Mouse (Mus musculus) MEL (cell line): ENCODE measurements around the gene Fbn1.

Experiments
- CTCF ChIP-seq, 3 experiments: IDR thresholded peaks in 2 of 3; conservative IDR thresholded peaks in 1 of 3; 2 replicates each; pipeline ENCODE4 v1.5.1; 2011 to 2012; ENCODE audit warnings: low read length in 3 of 3, low read depth in 2 of 3, mild to moderate bottlenecking in 2 of 3, improper control_type of control experiment in 1 of 3, inconsistent platforms in 1 of 3, mixed read lengths in 1 of 3, moderate library complexity in 1 of 3; ENCODE audit not compliant: control insufficient read depth in 1 of 3, insufficient read depth in 1 of 3, poor library complexity in 1 of 3, severe bottlenecking in 1 of 3
- E2F4 ChIP-seq: IDR thresholded peaks from 2 replicates; pipeline ENCODE4 v1.6.1; 2011; ENCODE audit warnings: low read depth, low read length, improper control_type of control experiment, borderline replicate concordance
- EP300 ChIP-seq, 2 experiments: IDR thresholded peaks; 2 replicates each; pipeline ENCODE4 v1.6.1; 2011; ENCODE audit warnings: improper control_type of control experiment in 2 of 2, low read length in 2 of 2, low read depth in 1 of 2, mild to moderate bottlenecking in 1 of 2
- MAFK ChIP-seq: IDR thresholded peaks from 2 replicates; pipeline ENCODE4 v1.6.1; 2011; ENCODE audit warnings: low read depth, mild to moderate bottlenecking, low read length, improper control_type of control experiment, borderline replicate concordance
- MAZ ChIP-seq: IDR thresholded peaks from 2 replicates; pipeline ENCODE4 v1.6.1; 2012; ENCODE audit warnings: low read depth, mild to moderate bottlenecking, inconsistent platforms, low read length, improper control_type of control experiment
- NELFE ChIP-seq: IDR thresholded peaks from 2 replicates; pipeline ENCODE4 v1.6.1; 2011; ENCODE audit warnings: low read depth, low read length, improper control_type of control experiment
- NRF1 ChIP-seq: IDR thresholded peaks from 2 replicates; pipeline ENCODE4 v1.6.1; 2014; ENCODE audit warnings: low read depth, mild to moderate bottlenecking, inconsistent platforms, low read length, improper control_type of control experiment, moderate library complexity; ENCODE audit not compliant: poor library complexity, insufficient read depth, severe bottlenecking
- POLR2A ChIP-seq, 2 experiments: IDR thresholded peaks; 2 replicates each; pipeline ENCODE4 v1.6.1; 2011 to 2012; ENCODE audit warnings: low read length in 2 of 2, mild to moderate bottlenecking in 2 of 2, control low read depth in 1 of 2, improper control_type of control experiment in 1 of 2, low read depth in 1 of 2, moderate library complexity in 1 of 2; ENCODE audit not compliant: control insufficient read depth in 1 of 2, insufficient read depth in 1 of 2, poor library complexity in 1 of 2
- POLR2AphosphoS2 ChIP-seq: IDR thresholded peaks from 2 replicates; pipeline ENCODE4 v1.6.1; 2011; ENCODE audit warnings: low read length, improper control_type of control experiment
- TCF12 ChIP-seq: IDR thresholded peaks from 2 replicates; pipeline ENCODE4 v1.6.1; 2014; ENCODE audit warnings: low read depth, mild to moderate bottlenecking, inconsistent platforms, low read length, improper control_type of control experiment, moderate library complexity
- ZKSCAN1 ChIP-seq: IDR thresholded peaks from 2 replicates; pipeline ENCODE4 v1.6.1; 2012; ENCODE audit warnings: low read depth, mild to moderate bottlenecking, inconsistent platforms, low read length, improper control_type of control experiment, moderate library complexity

GRCm38 (mm10) chr2:125321071-125321470 lies 186.7 kb downstream of the Fbn1 start:
- TF ChIP-seq POLR2A (IDR thresholded peaks at IDR 0.05; ENCODE audit: control insufficient read depth in 1 of 2, insufficient read depth in 1 of 2, low read depth in 1 of 2, low read length in 2 of 2, poor library complexity in 1 of 2) (no peak), EP300 (IDR thresholded peaks at IDR 0.05; ENCODE audit: low read depth in 1 of 2, low read length in 2 of 2) (no peak), CTCF (IDR thresholded peaks at IDR 0.05 in 2 of 3, conservative IDR thresholded peaks at IDR 0.05 in 1 of 3; ENCODE audit: control insufficient read depth in 1 of 3, insufficient read depth in 1 of 3, low read depth in 2 of 3, low read length in 3 of 3, poor library complexity in 1 of 3, severe bottlenecking in 1 of 3) (no peak), POLR2AphosphoS2 (no peak), MAFK (no peak), TCF12 (no peak), NRF1 (no peak), MAZ (no peak), NELFE (no peak), ZKSCAN1 (no peak), E2F4 (no peak)
